Mouse (Mus musculus) G1E (cell line): ENCODE measurements at regions not wholly inside any gene's neighbourhood (a gene's known extent, or its start where the extent isn't known, plus 50 kb on each side); places are given as distances from the start of the nearest gene placed in this dataset.

Source experiments
- CTCF ChIP-seq: IDR thresholded peaks from 2 replicates; pipeline ENCODE4 v1.5.1; 2012; ENCODE audit warnings: low read depth, low read length, inconsistent platforms, mixed read lengths
- GATA1 ChIP-seq: IDR thresholded peaks from 2 replicates; pipeline ENCODE4 v1.6.1; 2012; ENCODE audit warnings: borderline replicate concordance, low read length, inconsistent platforms, mixed read lengths
- GATA2 ChIP-seq: IDR thresholded peaks from 2 replicates; pipeline ENCODE4 v1.6.1; 2012; ENCODE audit warnings: low read depth, low read length, inconsistent platforms, borderline replicate concordance
- POLR2AphosphoS5 ChIP-seq: IDR thresholded peaks from 2 replicates; pipeline ENCODE4 v1.6.1; 2012; ENCODE audit warnings: low read depth, low read length, inconsistent platforms; ENCODE audit not compliant: insufficient replicate concordance

DNA sequence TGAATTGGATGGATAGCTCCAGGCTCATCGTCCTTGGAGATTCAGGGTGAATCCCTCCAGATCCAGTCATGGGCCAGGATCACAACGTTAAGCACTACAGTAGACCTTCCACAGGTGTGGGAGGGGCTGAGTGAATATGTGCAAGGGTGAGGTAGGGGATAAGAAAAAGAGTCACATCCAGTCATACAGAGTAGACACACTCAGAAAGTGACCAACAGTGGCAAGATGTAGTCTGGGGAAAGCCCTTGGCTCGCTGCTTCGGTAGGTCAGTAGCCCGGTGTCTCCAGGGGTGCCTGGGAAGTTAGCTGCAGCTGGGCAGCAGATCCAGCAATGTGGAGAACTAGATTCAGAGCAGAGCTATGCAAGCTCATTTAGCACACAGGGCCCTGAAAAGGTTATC, 210.7 kb upstream of the Nabp1 start:
- TF ChIP-seq CTCF (no peak), GATA1 (no peak), POLR2AphosphoS5 (no peak), GATA2 (no peak)
